ENCODE assay signal across 8 mouse cellular contexts in the genomic region with DNA sequence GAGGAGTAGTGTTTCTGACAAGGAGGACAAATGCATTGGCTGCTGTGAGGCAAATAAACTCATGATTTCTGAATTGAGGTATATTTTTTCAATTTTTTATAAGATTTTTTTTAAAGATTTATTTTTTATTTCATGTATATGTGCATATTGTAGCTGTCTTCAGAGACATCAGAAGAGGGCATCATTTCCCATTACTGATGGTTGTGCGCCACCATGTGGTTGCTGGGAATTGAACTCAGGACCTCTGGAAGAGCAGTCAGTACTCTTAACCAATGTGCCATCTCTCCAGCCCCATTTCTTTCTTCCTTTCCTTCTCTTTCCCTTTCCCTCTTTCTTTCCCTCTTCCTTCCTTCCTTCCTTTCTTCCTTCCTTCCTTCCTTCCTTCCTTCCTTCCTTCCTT. TPM values are rescaled to one million over a fixed set of nuclear protein-coding genes. Genes with fewer than 3 reads are reported as not detected.
DNase-seq lines count a peak whose midpoint lies in the region; ATAC-seq and TF ChIP-seq lines count a peak whose summit lies in the region.

No protein-coding gene starts in this region.

- H3K36me3 ChIP-seq in liver, embryonic 11.5 days (ENCODE audit: control insufficient read depth, insufficient read depth, low read length), result no peaks in the 10 kb centered on the region
- no peaks in the 10 kb centered on the region; the same call in 1 of the 2 replicates for H3K36me3 ChIP-seq in embryonic facial prominence, embryonic 10.5 days (replicated peaks)
- no peaks in the 10 kb centered on the region for H3K36me3 ChIP-seq in lung, embryonic 14.5 days (ENCODE audit: insufficient read depth)

- WGBS in liver, embryonic 11.5 days, result 42% methylated on average over 1 of the region's 1 CpGs
- WGBS in embryonic facial prominence, embryonic 10.5 days, result 23% methylated on average over 1 of the region's 1 CpGs
- WGBS in lung, embryonic 14.5 days, result 29% methylated on average over 1 of the region's 1 CpGs

- H3K9me3 ChIP-seq in liver, embryonic 11.5 days (ENCODE audit: control insufficient read depth, low read length), result no peaks in the 10 kb centered on the region
- H3K9me3 ChIP-seq in embryonic facial prominence, embryonic 10.5 days, result no peaks in the 10 kb centered on the region
- H3K9me3 ChIP-seq in lung, embryonic 14.5 days (ENCODE audit: low read depth, low read length), result no peaks in the 10 kb centered on the region

- no peak overlapping the region for H3K9ac ChIP-seq in liver, embryonic 11.5 days (ENCODE audit: low read depth, low read length)
- H3K9ac ChIP-seq in lung, embryonic 14.5 days, result no peak overlapping the region

- H3K4me2 ChIP-seq in liver, embryonic 11.5 days, result no peak overlapping the region
- H3K4me2 ChIP-seq in lung, embryonic 14.5 days, result no peak overlapping the region

- peak; percentile 17 for DNase-seq in CD4-positive, CD25-positive, alpha-beta regulatory T cell, adult 2 months (ENCODE audit: low read depth, low spot score)
- peak; percentile 33 for DNase-seq in liver
- DNase-seq in liver, embryonic 11.5 days (ENCODE audit: low spot score), result no peak
- DNase-seq in adrenal gland, postnatal 10 days, result peak; percentile 59
- peak; percentile 21 for DNase-seq in embryonic facial prominence, embryonic 10.5 days (ENCODE audit: low spot score)
- DNase-seq in lung, embryonic 14.5 days, result peak; percentile 53
- DNase-seq in thymus, postnatal 36 days, result peak; percentile 71 to 75

- no peak overlapping the region for H3K27ac ChIP-seq in liver, embryonic 11.5 days (ENCODE audit: low read depth, low read length)
- no peak overlapping the region for H3K27ac ChIP-seq in embryonic facial prominence, embryonic 10.5 days (replicated peaks)
- no peak overlapping the region for H3K27ac ChIP-seq in lung, embryonic 14.5 days (ENCODE audit: low read depth)

- peak; percentile 59 for TF ChIP-seq CTCF in lung, embryonic 14.5 days (IDR thresholded peaks at IDR 0.05; ENCODE audit: low read depth)

- H3K27me3 ChIP-seq in liver, embryonic 11.5 days (replicated peaks; ENCODE audit: control insufficient read depth, insufficient read depth, low read length), result no peaks in the 10 kb centered on the region
- no peaks in the 10 kb centered on the region for H3K27me3 ChIP-seq in embryonic facial prominence, embryonic 10.5 days (replicated peaks; ENCODE audit: low read depth, poor library complexity, severe bottlenecking)
- H3K27me3 ChIP-seq in lung, embryonic 14.5 days (ENCODE audit: insufficient read depth, low read length), result no peaks in the 10 kb centered on the region

- H3K4me3 ChIP-seq in liver, embryonic 11.5 days (ENCODE audit: low read depth, low read length), result no peak overlapping the region
- H3K4me3 ChIP-seq in embryonic facial prominence, embryonic 10.5 days, result no peak overlapping the region
- no peak overlapping the region for H3K4me3 ChIP-seq in lung, embryonic 14.5 days (ENCODE audit: low read depth, low read length)

- no peak for ATAC-seq in CD4-positive, CD25-positive, alpha-beta regulatory T cell, adult 4 months
- no peak for ATAC-seq in liver, embryonic 11.5 days (replicated peaks; ENCODE audit: low FRiP score)
- no peak for ATAC-seq in lung, embryonic 14.5 days (ENCODE audit: insufficient read depth)

- no peaks in the 10 kb centered on the region for H3K4me1 ChIP-seq in liver, embryonic 11.5 days (replicated peaks; ENCODE audit: control insufficient read depth, insufficient read depth, low read length)
- H3K4me1 ChIP-seq in embryonic facial prominence, embryonic 10.5 days, result no peaks in the 10 kb centered on the region
- H3K4me1 ChIP-seq in lung, embryonic 14.5 days (ENCODE audit: insufficient read depth), result no peaks in the 10 kb centered on the region

RNA-seq across cellular contexts. Expression of a gene that starts 31.0 kb away (rescaled TPM):
- polyA plus RNA-seq in CD4-positive, CD25-positive, alpha-beta regulatory T cell, adult 4 months (2017; shearing (Covaris generic)), result 1 to 10 TPM in 1 of 2 experiments, under 1 TPM in 1; 0.98 to 2.0 TPM
- polyA plus RNA-seq in liver, embryonic 11.5 days (2014; fragmentation: Nextera tagmentation; extraction: Ambion mirVana), result 11.0 and 14.2 TPM in 2 replicates
- total RNA-seq in adrenal gland, postnatal 10 days (2021), result 1 to 10 TPM; 2.3 to 4.9 TPM
- 11.0 and 15.1 TPM in 2 replicates for polyA plus RNA-seq in embryonic facial prominence, embryonic 10.5 days (2016; fragmentation: Nextera tagmentation; extraction: Ambion mirVana)
- polyA plus RNA-seq in lung, embryonic 14.5 days (2014; fragmentation: Nextera tagmentation; extraction: Ambion mirVana), result 10.7 and 13.8 TPM in 2 replicates

RNA-seq across cellular contexts. Expression of a gene that starts 31.3 kb away (rescaled TPM):
- polyA plus RNA-seq in CD4-positive, CD25-positive, alpha-beta regulatory T cell, adult 4 months (2017; shearing (Covaris generic)), result 100 to 1,000 TPM; 111 to 117 TPM
- 45.3 and 46.8 TPM in 2 replicates for polyA plus RNA-seq in liver, embryonic 11.5 days (2014; fragmentation: Nextera tagmentation; extraction: Ambion mirVana)
- 100 to 1,000 TPM in 1 of 2 experiments, 10 to 100 TPM in 1; 88.3 to 112 TPM for total RNA-seq in adrenal gland, postnatal 10 days (2021)
- polyA plus RNA-seq in embryonic facial prominence, embryonic 10.5 days (2016; fragmentation: Nextera tagmentation; extraction: Ambion mirVana), result 26.7 and 26.8 TPM in 2 replicates
- 29.1 and 33.6 TPM in 2 replicates for polyA plus RNA-seq in lung, embryonic 14.5 days (2014; fragmentation: Nextera tagmentation; extraction: Ambion mirVana)
